Mouse (Mus musculus) testis, postnatal 14 days (tissue): Measurements from ENCODE around the gene Olfr31.

Source experiments
- DNase-seq: peaks from one replicate; pipeline ENCODE4 v3.0.0; 2021; ENCODE audit warnings: low spot score

Gene Olfr31

DNA sequence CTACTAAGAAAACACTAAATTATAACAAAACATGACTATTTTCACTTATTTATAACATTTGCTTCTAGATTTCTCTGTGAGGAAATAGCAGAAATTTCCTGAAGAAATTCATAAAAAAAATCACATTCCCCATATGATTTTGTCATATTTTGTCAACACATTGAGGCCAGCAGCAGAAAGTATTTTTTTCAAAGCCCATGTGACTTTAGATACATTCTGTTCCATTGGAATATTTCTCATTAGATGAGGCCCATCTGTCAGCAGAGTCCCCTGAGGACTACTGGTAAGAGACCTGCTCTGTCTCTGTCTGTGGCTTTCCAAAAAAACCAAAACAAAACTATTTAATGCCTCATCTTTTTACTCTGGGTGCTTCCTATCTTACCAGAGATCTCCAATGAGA lies at the start of gene Olfr31:
TSS of gene Olfr31 (plus strand) at position 301 of the 400 bp plus-strand sequence.
- DNase-seq = no peak

DNA sequence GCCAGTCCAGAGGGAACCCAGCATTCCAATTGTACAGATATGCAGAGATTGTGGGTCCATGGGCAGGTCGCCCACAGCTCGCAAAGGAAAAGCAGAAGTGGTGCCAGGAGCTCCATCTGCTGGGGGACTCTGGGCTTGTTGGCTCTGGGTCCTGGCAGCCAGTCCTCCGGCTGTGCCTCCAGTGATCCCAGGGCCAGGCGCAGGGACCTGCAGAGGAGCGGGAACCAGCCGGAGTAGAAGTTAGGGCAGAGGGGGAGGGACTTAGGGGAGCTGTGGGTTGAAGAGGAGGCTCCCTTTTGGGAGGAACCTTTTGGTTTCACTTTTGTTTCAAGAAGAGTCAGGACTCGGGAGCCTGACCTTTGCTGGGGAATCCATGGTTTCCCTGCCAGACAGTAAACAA lies 28.2 kb upstream of the Olfr31 start:
- peak; percentile 15 for DNase-seq

DNA sequence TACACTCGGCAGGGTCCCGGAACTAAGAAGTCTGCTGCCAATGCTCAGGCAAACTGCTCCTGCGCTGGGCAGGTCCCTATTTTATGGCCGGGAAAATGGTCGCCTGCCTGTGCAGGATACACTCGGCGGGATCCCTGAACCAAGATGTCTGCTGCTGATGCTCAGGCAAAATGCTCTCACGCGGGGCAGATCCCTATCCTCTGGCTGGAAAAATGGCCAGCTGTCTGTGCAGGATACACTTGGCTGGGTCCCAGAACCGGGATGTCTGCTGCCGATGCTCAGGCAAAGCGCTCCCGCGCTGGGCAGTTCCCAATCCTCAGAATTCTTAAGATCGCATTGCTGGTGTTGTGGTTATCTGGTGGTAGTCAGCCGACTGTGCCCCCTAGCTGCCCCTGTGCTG lies 13.7 kb upstream of the Olfr31 start:
- no peak for DNase-seq

DNA sequence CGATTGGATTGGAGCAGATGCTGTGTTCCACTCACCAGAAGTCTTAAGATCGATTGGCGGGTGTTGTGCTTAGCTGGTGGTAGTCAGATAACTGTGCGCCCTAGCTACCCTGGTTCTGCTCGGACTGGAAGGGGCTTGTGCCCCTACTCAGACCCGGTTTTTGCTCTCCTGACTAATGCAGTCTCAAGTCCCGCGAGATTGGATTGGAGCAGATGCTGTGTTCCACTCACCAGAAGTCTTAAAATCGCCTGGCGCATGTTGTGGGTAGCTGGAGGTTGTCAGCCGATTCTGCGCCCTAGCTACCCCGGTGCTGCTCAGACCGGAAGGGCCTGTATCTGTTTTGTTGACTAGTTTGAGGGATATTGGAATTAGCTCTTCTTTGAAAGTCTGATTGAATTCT lies 13.2 kb upstream of the Olfr31 start:
- DNase-seq = no peak

DNA sequence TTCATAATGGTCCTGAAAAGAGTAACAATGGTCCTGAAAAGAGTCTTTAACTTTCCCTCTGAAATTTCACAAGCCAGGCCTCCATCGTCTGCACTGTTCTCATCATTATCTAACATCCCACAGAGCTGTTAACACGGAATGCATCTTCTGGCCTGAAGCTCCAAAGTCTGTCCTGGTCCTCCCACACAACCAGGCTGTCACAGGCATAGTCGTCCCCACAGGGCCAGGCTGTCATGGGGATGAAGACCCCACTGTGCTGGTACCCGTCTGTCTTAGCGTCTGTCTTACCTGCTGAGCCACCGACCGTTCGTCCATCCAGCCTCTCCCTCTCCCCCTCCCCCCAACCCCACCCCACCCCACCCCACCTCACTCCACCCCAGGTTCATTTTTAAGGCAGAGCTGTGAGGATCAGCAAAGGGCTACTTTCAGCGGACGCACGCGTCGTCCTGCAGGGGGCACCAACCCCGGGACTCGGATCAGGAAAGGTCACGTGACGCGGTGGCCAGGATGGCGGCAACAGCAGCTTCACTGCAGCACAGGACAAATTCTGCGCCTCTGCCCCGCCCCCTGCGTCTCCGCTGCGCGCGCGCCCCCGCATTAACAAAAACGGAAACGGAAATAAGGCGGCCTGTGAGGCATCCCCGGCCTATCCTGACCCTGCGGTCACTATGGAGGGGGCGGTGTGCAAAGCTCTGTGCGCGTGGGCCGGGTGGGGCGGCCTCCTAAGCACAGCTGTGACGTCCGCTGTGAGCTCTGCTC lies 22.7 kb downstream of the Olfr31 start:
- DNase-seq = peak; percentile 90

DNA sequence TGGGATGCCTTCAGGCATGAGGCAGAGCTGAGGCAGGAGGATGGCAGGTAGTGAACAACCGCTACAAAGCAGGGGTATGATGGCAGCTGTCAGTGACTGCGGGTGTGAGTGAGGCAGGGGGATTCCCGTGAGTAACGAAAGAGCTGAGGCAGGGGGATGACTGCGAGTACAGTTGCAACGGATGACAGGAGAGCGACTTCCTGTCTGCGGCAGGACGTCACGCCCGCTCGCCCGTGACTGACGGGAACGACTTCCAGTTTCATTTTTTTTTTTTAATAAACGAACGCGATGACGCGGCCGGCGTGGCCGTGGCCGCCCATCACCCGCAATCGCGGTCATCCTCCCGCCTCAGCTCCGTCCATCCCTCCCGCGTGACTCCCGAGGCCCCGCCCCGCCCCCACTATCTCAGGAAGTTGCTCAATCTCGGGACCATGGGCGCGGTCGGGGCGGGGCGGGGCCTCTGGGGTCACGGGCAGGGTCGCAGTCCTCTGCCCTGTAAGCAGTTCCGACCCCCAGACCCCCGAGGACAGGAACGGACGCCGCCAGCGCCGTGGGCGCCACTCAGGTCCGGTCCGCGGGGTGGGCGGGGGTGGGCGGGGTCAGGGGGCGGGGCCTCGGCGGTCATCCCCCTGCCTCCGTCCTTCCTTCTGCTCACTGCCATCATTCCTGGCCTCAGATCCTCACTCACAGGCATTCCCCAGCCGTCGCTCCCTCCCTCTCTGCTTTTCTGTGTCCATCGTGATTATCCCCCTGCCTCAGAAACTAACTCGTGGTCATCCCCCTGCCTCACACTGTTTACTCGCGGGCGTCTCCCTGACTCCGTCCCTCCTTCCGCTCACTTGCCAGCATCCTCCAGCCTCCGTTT lies 23.6 kb downstream of the Olfr31 start, which contains the start of gene Il3ra:
TSS of gene Il3ra (plus strand) at position 328 of the 865 bp plus-strand sequence.
- peak; percentile 79 for DNase-seq

DNA sequence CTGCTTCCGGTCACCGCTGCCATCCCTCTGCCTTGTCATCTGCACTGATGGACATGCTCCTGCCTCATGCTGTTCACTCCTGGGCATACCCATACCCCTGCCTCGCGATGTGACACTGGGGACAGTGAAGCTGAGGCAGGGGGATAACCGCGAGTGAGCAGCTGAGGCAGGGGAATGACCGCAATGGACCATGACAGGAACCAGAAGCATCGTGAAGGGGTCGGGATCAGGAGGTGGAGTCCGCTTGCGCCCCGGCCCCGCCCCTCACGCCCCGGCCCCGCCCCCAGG lies 24.1 kb downstream of the Olfr31 start:
- DNase-seq = no peak

DNA sequence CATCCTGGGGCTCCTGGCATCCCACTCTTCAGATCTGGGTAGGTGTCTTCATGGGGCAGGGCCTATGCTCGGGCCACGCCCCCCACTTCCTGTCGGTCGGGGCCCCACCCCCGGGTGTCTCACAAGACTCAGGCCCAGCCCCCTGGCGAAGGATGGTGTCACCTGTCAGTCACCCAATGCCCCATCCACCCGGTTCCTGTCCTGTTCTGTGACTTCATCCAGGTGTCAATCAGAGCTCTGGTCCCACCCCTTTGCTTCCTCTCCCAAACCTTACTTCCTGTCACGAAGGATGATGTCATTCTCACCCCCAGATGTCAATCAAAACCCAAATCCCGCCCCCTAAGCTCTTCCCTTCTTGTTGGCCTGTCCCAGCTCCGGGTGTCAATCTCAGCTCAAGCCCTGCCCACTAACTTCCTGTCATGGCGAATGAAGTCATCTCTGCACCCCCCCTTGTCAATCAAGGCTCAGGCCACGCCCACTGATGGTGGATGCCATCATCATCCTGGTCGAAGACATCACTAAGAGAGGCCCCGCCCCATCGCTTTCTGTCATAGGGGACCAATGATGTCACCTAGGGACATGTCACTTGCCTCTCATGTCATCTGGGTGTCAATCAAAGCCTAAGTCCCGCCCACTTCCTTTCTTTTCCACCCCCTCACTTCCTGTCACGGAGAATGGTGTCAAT lies 24.7 kb downstream of the Olfr31 start:
- peak; percentile 86 for DNase-seq

DNA sequence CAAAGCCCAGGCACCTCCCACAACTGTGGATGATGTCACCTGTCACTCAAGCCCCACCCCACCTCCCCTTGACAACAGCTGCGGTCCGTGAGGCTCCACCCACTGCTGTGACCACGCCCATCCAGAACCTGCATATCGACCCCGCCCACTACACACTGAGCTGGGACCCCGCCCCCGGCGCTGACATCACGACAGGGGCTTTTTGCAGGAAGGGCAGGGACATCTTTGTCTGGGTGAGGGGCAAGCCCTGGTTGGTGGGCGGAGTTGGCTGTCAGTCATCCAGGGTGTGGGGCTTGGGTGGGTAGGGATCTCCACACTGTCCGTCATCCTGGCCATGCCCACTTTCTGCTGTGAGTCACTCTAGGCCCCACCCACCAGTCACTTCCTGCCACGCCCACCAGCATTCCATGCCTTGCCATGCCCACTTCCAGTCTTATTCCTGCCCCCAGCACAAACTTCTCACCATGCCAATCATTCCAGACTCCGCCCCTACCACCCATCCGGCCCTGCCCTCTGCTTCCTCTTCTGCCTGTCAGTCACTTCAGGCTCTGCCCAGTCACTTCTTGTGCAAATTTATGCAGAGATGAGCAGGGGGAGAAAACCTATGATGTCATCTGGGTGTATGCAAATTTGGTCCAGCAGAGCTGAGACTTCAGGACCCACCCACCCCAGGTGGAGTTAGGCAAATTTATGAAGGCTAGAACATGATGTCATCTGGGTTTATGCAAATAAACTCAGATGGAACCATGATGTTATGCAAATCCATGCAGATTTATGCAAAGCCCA lies 25.4 kb downstream of the Olfr31 start:
- DNase-seq = peak; percentile 72

DNA sequence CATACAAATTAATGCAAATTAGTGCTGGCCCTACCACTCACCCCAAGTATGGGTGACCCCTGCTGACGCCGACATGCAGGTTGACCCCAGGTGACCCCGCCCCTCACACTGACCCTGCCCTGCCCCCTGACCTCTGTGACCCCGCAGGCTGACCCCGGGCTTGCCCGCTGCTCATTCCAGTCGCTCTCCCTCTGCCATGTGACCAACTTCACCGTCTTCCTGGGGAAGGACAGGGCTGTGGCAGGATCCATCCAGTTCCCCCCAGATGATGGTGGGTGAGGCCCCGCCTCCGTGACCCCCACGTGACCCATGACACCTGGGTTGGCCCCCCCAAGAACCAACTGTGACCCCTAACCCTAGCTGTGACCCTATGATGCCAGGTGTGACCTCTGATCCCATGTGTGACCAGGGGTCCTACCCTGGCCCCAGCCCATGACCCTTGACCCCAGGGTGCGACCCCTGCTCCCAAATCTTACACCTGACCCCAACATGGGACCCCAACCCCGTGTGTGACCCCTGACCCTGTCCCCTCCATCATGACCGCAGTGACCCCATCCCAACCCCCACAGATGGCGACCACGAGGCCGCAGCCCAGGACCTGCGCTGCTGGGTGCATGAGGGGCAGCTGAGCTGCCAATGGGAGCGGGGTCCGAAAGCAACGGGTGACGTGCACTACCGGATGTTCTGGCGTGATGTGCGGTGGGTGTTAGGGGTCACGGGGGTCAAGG lies 26.2 kb downstream of the Olfr31 start:
- DNase-seq = peak; percentile 31

DNA sequence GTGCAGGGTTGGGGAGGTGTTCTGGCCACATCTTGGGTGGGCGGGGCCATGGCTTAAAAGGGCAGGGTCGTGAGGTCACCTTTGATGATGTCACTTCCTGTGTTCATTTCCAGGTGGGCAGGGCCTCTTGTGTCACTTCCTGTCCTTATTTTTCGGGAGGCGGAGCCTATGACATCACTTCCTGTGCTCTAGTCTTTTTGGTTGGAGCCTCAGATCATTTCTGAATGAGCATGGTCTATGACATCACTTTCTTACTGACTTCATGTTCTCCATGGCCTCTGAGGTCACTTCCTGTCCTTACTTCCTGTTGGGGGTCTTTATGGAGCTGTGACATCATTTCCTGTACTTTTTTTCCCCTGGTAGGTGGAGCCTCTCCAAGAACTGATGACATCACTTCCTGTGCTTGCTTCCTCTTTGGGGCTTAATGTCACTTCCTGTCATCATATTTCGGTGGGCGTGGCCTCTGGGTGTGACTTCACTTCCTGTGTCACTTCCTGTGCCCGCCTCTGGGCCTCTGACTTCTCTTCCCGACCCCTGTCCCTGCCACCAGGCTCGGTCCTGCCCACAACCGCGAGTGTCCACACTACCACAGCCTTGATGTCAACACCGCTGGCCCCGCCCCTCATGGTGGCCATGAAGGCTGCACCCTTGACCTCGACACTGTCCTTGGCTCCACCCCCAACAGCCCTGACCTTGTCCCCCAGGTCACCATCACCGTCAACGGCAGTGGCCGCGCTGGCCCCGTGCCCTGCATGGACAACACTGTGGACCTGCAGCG lies 27.0 kb downstream of the Olfr31 start:
- peak; percentile 19 for DNase-seq

DNA sequence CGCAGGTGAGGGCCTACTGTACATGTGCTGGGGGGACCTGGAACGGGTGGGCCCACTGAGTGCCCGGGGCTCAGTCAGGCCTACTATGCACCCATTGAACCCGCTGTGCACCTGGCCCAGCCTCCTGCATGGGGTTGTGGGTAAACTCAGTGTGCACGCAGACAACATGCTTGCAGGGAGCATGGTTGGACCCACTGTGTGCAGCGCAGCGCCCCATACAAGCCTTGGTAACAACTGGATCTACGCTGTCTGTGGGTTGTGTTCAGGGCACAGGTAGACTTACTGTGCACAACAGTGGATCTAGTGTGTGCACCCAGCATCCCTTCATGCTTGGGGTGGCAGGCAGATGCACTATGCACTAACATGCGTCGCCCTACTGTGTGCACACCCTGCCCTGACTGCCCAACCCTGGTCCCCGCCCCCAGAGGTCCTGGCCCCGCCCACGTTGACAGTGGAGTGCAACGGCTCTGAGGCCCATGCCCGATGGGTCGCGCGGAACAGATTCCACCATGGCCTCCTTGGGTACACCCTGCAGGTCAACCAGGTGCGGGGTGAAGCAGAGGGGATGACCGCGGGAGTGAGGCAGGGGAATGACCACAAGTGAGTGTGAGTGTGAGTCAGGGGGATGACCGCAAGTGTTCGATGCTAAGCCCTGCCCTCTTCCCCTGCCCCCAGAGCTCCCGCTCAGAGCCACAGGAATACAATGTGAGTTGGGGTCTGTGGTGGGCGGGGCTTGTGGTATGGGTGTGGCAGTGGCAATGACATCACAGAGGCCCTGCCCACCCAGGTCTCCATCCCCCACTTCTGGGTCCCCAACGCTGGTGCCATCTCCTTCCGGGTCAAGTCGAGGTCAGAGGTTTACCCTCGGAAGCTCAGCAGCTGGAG lies 27.9 kb downstream of the Olfr31 start:
- DNase-seq = peak; percentile 10

DNA sequence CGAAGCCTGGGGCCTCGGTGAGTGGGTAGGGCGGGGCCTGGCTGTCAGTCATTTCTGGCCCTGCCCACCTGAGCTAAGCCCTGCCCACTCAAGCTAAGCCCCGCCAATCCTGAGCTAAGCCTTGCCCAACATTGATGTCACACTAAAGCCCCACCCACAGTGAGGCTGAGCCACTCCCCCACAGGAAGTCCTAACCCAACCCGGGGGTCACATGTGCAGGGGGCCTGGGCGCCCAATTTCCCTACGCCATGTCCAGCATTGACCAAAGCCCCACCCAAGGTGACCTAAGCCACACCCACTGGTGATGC lies 28.5 kb downstream of the Olfr31 start:
- DNase-seq = peak; percentile 21

DNA sequence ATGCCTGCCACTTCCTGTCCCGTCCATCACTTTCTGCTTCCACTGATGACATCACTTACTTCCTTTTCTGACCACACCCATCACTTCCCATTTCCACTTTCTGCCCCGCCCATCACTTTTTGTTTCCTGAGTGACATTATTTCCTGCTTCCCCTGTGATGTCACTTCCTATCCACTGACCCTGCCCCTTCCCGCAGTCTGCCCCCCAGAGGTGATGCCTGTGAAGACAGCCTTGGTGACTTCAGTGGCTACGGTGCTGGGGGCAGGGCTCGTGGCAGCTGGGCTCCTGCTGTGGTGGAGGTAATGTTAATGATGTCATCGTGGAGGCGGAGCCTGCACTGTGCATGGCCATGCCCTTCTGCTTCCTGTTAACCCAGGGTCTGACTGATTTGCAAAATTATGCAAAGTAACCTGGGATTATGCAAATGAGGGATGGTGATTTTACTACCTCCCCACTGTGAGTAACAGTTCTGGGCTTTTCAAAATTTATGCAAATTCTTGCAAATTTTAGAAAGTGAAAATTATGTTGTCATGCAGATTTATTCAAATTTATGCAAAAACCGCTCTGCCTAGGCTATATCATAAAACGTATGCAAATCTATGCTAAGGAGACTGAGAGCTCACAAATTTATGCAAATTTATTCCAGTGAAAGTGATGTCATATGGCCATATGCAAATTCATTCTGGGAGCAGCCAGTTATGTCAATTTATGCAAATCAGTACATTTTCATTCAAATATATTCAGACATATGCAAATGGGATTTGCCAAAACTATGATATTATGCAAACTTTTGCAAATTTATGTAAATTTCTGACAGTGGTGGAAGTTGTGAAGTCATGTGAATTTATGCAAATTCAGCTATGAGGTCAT lies 29.3 kb downstream of the Olfr31 start:
- DNase-seq = no peak

DNA sequence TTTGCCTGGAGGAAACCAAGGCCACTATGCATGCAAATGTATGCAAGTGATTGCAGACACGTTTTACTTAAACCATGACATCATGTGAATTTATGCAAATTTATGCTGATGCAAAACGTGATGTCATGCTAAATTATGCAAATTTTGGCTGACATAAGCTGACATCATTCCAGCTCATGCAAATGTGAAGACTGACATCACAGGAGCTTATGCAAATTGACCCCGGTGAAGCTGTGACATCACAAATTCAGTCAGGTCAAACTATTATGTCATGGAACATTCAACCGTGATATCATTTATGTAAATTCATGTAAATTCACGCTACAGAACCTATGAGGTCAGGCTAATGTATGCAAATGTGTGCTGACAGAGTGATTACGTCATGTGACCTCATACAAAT lies 30.0 kb downstream of the Olfr31 start:
- no peak for DNase-seq

DNA sequence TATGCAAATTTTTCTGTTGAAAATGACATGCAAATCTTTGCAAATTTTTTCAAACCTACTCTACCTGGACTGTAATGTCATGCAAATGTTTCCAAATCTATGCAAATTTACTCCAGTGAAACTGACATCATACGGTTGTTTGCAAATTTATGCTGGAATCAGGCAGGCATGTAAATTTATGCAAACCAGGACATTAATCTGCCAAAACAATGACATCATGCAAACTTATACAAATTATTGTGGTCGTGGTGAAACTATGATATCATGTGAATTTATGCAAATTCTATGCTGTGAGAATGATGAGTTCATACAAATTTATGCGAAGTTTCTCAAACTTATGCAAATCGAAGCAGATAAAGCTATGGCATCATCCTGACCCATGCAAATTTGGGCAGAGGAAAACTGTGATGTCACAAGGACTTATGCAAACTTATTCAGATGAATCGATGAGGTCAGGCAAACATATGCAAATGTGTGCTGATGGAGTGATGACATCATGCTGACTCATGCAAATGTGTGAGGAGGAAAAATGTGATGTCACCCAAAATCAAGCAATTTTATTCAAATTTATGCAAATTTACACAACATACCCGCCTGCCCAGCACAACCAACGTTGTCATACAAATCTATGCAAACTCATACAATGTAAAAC lies 30.6 kb downstream of the Olfr31 start:
- DNase-seq = no peak

DNA sequence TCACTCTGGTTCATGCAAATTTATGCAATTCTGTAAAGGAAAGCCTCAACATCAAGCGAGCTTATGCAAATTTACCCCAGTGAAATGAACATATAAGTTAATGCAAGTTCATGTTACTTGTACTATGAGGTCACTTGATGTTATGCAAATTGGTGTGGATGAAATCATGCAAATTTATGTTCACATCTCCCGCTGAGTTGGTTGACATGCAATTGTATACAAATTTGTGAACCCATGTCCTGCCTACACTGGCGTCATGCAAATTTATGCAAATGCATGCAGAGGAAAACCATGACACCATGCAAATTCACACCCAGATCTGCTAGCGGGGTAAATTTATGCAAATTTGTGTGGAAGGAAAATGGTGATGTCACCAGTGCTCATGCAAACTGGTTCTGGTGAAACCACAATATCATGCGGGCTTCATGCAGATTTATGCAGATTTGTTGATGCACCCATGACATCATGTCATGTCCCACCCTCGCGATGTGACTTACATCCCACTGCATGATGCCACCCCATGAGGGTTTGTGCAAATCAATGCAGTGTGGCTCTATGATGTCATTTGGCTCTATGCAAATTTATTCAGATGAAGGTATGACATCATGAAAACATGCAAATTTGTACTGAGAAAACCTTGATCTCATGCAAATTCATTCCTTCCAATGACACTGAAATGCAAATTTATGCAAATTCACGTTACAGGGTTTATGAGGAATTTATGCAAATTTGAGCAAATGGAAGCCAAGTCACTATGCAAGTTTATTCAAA lies 31.3 kb downstream of the Olfr31 start:
- DNase-seq = no peak
